Mouse (Mus musculus): ENCODE measurements around the gene Themis2.

GRCm38 (mm10) chr4:132771776-132772175 is 24.4 kb downstream of the Themis2 start:
- no peak for TF ChIP-seq POLR2A (IDR thresholded peaks at IDR 0.05; ENCODE audit: low read depth, low read length)
- no peak for TF ChIP-seq CTCF (conservative IDR thresholded peaks at IDR 0.05; ENCODE audit: insufficient read depth, insufficient read length, low read depth, low read length)

All from kidney, adult 2 months (tissue).